Mouse (Mus musculus) olfactory bulb, adult 2 months (tissue): Measurements from ENCODE around the gene Adgrl3. TPM values are rescaled to one million over a fixed set of nuclear protein-coding genes. Genes with fewer than 3 reads are reported as not detected.

ENCODE experiments used
- H3K27ac ChIP-seq: fragments of 200-500 bp; 2 replicates; pipeline ENCODE4 v1.5.1; 2012; ENCODE audit warnings: low read depth, low read length; ENCODE audit not compliant: insufficient read depth
- H3K4me1 ChIP-seq: fragments of 200-500 bp; 2 replicates; pipeline ENCODE4 v1.6.1; 2012; ENCODE audit warnings: low read length; ENCODE audit not compliant: control insufficient read depth, insufficient read depth
- H3K4me3 ChIP-seq: fragments of 200-500 bp; 2 replicates; pipeline ENCODE4 v1.5.1; 2012; ENCODE audit warnings: mild to moderate bottlenecking, low read depth, low read length, moderate library complexity; ENCODE audit not compliant: insufficient read depth
- CTCF ChIP-seq: fragments of 200-500 bp; IDR thresholded peaks from 2 replicates; pipeline ENCODE4 v1.5.1; 2012; ENCODE audit warnings: low read depth, mild to moderate bottlenecking, low read length, moderate library complexity; ENCODE audit not compliant: insufficient read depth
- POLR2A ChIP-seq: fragments of 200-500 bp; IDR thresholded peaks from 2 replicates; pipeline ENCODE4 v1.6.1; 2012; ENCODE audit warnings: mild to moderate bottlenecking, low read depth, low read length, moderate library complexity; ENCODE audit not compliant: insufficient read depth
- WGBS: fragments of 180-500 bp; shearing (Covaris S2); methylation state at CpG from one replicate; pipeline ENCODE4 v1.1.7; 2018; 5-methylcytosine and 5-hydroxymethylcytosine counted together
- polyA plus RNA-seq: library from polyadenylated mRNA; stranded (reverse); fragments of >200 nt; gene quantifications from 2 replicates; pipeline ENCODE4 v1.2.4, GENCODE M21; 2012; ENCODE audit warnings: low replicate concordance; ENCODE audit not compliant: missing spikeins, insufficient read depth, insufficient read length

Adgrl3 gene
- polyA plus RNA-seq, 1 experiment, result not detected

DNA sequence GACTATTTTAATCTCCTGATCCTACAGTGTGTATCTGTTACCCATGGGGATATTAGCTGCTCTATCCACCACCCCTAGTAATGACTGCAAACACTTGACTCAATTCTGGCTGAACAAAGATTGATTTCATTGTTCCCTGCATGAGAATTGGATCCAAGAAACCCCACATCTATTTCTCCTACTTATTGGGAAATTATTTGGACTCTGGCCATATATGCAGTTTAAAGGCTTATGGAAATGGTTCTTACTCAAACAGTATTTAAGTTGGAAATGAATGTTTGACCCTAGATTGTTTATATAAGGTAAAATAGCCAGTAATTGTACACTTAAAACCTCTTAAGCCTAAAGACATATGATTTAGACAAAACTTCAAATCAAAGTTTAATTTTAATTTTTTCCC, 207.3 kb downstream of the Adgrl3 start:
- no peak for TF ChIP-seq CTCF
- H3K4me3 ChIP-seq, result no peak overlapping the region
- H3K4me1 ChIP-seq, result no peaks in the 10 kb centered on the region
- H3K27ac ChIP-seq, result no peak overlapping the region

GRCm38 (mm10) chr5:81248724-81249123, 228.8 kb downstream of the Adgrl3 start:
- no peaks in the 10 kb centered on the region for H3K4me1 ChIP-seq
- TF ChIP-seq CTCF (no peak), POLR2A (no peak)
- no peak overlapping the region for H3K27ac ChIP-seq
- no peak overlapping the region for H3K4me3 ChIP-seq
- 91% methylated on average over 5 of the region's 5 CpGs for WGBS

DNA sequence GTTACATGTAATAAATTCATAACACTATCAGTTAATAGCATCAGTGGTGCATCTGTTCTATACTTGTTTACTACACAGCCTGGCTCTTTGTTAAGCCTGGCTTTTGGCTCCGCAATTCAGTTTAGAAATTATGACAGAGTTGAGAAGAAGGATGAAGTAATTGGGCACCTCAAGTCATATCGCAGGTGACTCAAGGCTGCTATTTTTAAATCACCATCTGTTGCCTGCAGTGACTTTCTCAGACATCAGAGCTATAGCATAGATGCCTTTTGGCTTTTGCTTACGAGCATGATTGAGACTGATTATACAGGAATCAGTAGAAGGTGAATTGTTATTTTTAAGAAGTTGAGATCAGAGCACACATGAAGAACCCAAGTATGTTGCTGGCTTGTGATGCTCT, 236.2 kb downstream of the Adgrl3 start:
- H3K4me3 ChIP-seq, result no peak overlapping the region
- no peak for TF ChIP-seq CTCF
- TF ChIP-seq POLR2A, result no peak
- no peak overlapping the region for H3K27ac ChIP-seq
- 82% methylated on average over 3 of the region's 3 CpGs for WGBS
- H3K4me1 ChIP-seq, result no peaks in the 10 kb centered on the region

GRCm38 (mm10) chr5:81269689-81270088, 249.8 kb downstream of the Adgrl3 start:
- H3K27ac ChIP-seq, result no peak overlapping the region
- WGBS, result 85% methylated on average over 3 of the region's 3 CpGs
- no peaks in the 10 kb centered on the region for H3K4me1 ChIP-seq
- no peak overlapping the region for H3K4me3 ChIP-seq
- TF ChIP-seq CTCF, result no peak
- no peak for TF ChIP-seq POLR2A

- H3K4me3 ChIP-seq, result no peak overlapping the region
- TF ChIP-seq CTCF (no peak), POLR2A (no peak)
- H3K4me1 ChIP-seq, result no peaks in the 10 kb centered on the region
- no peak overlapping the region for H3K27ac ChIP-seq
- WGBS, result 35% methylated on average over 6 of the region's 6 CpGs
Observed at GRCm38 (mm10) chr5:81275346-81276047, 255.6 kb downstream of the Adgrl3 start.

- WGBS, result 59% methylated on average over 2 of the region's 2 CpGs
- Histone ChIP-seq H3K27ac (no peak overlapping the region), H3K4me3 (no peak overlapping the region), H3K4me1 (no peaks in the 10 kb centered on the region)
- TF ChIP-seq POLR2A (no peak), CTCF (no peak)
Observed at GRCm38 (mm10) chr5:81279246-81279645, 259.3 kb downstream of the Adgrl3 start.

GRCm38 (mm10) chr5:81285643-81286042, 265.7 kb downstream of the Adgrl3 start:
- Histone ChIP-seq H3K4me1 (no peaks in the 10 kb centered on the region), H3K27ac (no peak overlapping the region), H3K4me3 (no peak overlapping the region)
- no peak for TF ChIP-seq CTCF
- WGBS, result 38% methylated on average over 1 of the region's 1 CpGs

DNA sequence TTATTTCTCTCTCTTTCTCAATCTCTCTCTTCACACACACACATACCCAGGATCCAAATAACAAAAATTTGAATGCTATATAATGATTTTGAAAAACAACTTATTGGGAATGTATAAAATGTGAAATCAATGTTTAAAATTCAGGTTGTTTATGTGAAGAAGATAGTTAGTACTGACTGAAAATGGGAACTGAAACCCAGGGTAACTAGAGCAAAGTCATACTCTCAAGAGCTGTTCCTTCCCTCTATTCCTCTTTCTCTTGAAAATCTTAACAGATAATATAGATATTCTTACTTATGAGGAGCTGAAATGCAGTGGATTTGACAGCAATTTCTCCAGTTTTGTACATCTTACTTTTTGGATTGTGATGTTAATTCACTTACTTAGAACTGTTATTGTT, 281.9 kb downstream of the Adgrl3 start:
- Histone ChIP-seq H3K4me1 (no peaks in the 10 kb centered on the region), H3K27ac (no peak overlapping the region), H3K4me3 (no peak overlapping the region)
- TF ChIP-seq POLR2A (no peak), CTCF (no peak)

DNA sequence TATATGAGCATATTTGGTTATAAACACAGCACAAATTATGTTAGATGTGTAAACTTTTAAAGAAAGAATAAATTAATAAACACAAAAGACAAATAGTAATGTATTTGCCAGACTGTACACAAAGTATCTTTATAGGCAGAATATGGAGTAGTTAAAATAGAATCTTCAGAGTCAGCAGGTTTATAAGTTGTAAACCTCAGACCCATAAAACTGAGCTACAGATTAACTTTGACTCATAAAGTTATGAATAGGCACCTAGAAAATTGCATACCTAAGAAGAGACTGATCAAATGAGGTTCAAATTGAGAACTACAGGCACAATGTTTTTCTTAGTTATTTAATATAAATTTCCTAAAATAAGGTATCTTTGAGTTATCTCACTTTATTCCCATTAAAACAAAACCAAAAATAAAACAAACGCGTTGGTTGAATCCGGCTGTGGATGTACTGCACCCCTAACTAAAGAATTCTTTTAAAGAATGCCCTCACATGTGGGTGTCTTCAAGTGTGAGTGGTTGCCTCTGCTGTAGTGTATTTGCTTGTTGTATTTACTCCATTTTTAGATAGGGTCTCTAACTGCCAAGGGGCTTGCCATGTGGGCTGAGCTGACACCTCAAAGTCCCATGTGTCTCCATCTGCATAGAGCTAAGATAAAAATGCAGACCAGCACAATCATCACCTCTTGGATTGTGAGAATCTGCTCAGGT, 297.6 kb downstream of the Adgrl3 start:
- H3K4me3 ChIP-seq, result no peak overlapping the region
- no peak overlapping the region for H3K27ac ChIP-seq
- no peak for TF ChIP-seq CTCF
- no peak for TF ChIP-seq POLR2A
- 79% methylated on average over 3 of the region's 3 CpGs for WGBS
- H3K4me1 ChIP-seq, result no peaks in the 10 kb centered on the region
